Mouse (Mus musculus) small intestine, adult 2 months (tissue): ENCODE measurements at regions not wholly inside any gene's neighbourhood (a gene's known extent, or its start where the extent isn't known, plus 50 kb on each side); places are given as distances from the start of the nearest gene placed in this dataset.

Experiments
- H3K27ac ChIP-seq: fragments of 200-500 bp; 2 replicates; pipeline ENCODE4 v1.5.1; 2012; ENCODE audit warnings: low read depth, low read length, control low read depth, inconsistent platforms; ENCODE audit not compliant: insufficient read depth
- H3K27me3 ChIP-seq: fragments of 200-500 bp; 2 replicates; pipeline ENCODE4 v1.6.1; 2012; ENCODE audit warnings: mild to moderate bottlenecking, moderate library complexity, low read length, inconsistent platforms; ENCODE audit not compliant: control insufficient read depth, insufficient read depth
- H3K36me3 ChIP-seq: fragments of 200-500 bp; 2 replicates; pipeline ENCODE4 v1.6.1; 2012; ENCODE audit warnings: mild to moderate bottlenecking, low read length, control low read depth, inconsistent platforms; ENCODE audit not compliant: control insufficient read depth, insufficient read depth
- H3K4me1 ChIP-seq: fragments of 200-500 bp; 2 replicates; pipeline ENCODE4 v1.6.1; 2012; ENCODE audit warnings: low read length, inconsistent platforms, mixed read lengths; ENCODE audit not compliant: control insufficient read depth, insufficient read depth, insufficient read length
- H3K4me3 ChIP-seq: fragments of 200-500 bp; 2 replicates; pipeline ENCODE4 v1.5.1; 2012; ENCODE audit warnings: low read depth, mild to moderate bottlenecking, control low read depth, inconsistent platforms, low read length, moderate library complexity
- CTCF ChIP-seq: fragments of 200-500 bp; IDR thresholded peaks from 2 replicates; pipeline ENCODE4 v1.5.1; 2012; ENCODE audit warnings: low read depth, mild to moderate bottlenecking, control low read depth, inconsistent platforms, low read length, moderate library complexity, mixed read lengths; ENCODE audit not compliant: insufficient replicate concordance, insufficient read length; ENCODE audit errors: extremely low read depth
- POLR2A ChIP-seq: fragments of 200-500 bp; IDR thresholded peaks from 2 replicates; pipeline ENCODE4 v1.6.1; 2012; ENCODE audit warnings: low read depth, mild to moderate bottlenecking, control low read depth, inconsistent platforms, low read length, moderate library complexity
- WGBS: fragments of 180-500 bp; shearing (Covaris S2); methylation state at CpG from one replicate; pipeline ENCODE4 v1.1.7; 2018; 5-methylcytosine and 5-hydroxymethylcytosine counted together

DNA sequence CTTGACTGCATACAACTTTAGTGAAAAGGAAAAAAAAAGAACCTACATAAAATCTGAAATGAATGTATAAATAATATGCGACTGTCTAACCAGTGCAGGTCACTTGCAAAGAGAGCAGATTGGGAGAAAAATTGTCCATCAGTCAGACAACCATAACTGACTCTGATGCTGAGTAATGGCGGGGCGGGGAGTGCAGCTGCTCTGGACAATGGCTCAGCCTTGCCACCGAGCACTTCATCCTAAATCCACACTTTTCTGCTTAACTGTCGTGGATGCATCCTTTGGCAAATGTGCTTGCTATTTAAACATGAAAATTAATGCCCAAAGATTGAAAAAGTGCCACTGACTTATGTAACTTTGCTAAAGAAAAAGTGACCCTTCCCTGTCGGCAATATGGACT lies 90.0 kb upstream of the Irx5 start:
- no peaks in the 10 kb centered on the region for H3K36me3 ChIP-seq
- no peaks in the 10 kb centered on the region for H3K4me1 ChIP-seq
- 81% methylated on average over 6 of the region's 6 CpGs for whole genome bisulfite sequencing
- H3K4me3 ChIP-seq = no peak overlapping the region
- H3K27ac ChIP-seq = no peak overlapping the region
- TF ChIP-seq CTCF = no peak
- no peak for TF ChIP-seq POLR2A
- 0 out of 2 replicates have a peak, but pooled peaks cover 2% of the 10 kb centered on the region for H3K27me3 ChIP-seq

- TF ChIP-seq CTCF = no peak
- no peak for TF ChIP-seq POLR2A
- no peaks in the 10 kb centered on the region for H3K27me3 ChIP-seq
- H3K4me1 ChIP-seq = no peaks in the 10 kb centered on the region
- no peak overlapping the region for H3K4me3 ChIP-seq
- no peak overlapping the region for H3K27ac ChIP-seq
- no peaks in the 10 kb centered on the region for H3K36me3 ChIP-seq
- 76% methylated on average over 8 of the region's 8 CpGs for WGBS
Measured at GRCm38 (mm10) chr8:92260056-92260455, 97.4 kb upstream of the Irx5 start.

DNA sequence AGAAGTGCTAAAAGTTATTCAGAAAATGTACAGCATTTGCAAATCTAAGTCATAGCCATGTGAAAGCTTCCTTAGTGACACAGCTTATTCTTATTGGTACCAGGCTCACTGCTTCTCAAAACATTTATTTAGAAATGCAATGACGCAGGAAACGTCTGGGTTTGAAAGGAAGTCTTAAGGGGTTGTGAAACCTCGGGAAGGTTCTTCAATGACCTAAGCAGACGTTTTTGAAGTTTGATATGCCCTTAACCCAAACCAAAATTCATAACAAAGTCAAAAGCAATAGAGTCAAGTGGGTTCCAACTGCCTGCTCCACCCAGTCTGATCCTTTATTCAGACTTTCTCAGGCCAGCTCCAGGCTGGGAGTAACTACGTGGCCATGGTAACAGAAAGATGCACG lies 99.2 kb upstream of the Irx5 start:
- Histone ChIP-seq H3K27ac (no peak overlapping the region), H3K27me3 (no peaks in the 10 kb centered on the region), H3K4me1 (no peaks in the 10 kb centered on the region), H3K4me3 (no peak overlapping the region), H3K36me3 (no peaks in the 10 kb centered on the region)
- TF ChIP-seq CTCF (no peak), POLR2A (no peak)
- WGBS = 54% methylated on average over 6 of the region's 6 CpGs

DNA sequence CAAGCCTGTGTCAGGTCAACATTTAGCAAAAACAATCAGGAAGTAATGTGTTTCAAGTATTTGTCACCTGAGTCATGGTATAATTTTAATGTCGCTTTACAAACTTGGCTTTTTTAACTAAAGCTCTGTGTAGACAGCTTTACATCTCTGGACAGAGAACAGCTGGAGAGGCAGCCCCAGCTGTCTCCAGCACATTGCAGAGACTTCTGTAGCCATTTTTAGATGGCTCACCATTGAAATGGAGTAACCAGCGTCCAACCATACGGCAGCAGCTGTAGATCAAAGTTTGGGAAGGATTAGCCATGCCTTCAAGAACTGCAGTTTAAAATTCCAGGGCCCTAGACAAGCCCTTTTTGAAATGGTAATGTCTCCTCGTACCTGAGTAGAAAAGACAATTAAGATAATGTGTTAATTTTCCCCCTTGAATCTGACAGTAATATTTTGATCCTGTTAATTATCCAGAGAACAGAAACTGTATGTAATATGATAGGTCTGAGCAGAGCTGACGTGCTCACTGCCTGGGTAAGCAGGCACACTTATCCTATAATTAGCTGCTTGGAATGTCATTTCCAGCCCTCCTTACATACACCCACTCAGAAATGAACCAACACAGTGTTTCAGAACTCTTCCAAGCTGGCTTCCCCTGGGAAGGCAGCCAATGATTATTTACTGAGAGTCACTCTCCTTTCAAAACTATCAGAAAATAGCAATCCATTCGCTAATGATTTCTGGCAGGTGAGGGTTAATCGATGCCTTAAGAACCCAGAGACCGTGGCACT lies 104.6 kb upstream of the Irx5 start:
- WGBS = 66% methylated on average over 8 of the region's 8 CpGs
- TF ChIP-seq POLR2A = no peak
- H3K4me3 ChIP-seq = no peak overlapping the region
- no peak overlapping the region for H3K27ac ChIP-seq
- H3K4me1 ChIP-seq = no peaks in the 10 kb centered on the region
- H3K27me3 ChIP-seq = no peaks in the 10 kb centered on the region
- H3K36me3 ChIP-seq = no peaks in the 10 kb centered on the region

DNA sequence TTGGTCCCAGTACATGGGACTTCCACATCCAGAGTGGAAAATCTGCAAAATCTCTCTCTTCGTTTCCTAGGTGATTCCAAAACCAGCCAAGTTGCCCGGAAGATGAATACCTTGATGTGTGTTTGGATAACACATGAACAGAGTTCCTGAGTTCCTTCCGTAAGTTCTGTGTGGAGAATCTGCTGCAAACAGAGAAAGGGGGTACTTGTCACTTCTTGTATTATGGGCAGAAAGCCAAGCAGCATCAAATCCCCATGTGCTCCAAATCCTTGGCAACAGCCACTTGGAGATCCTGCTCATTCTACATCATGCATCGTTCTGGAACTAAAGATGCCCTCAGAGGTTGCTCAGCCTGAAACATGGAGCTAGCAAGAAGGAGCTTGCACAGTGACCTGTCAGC lies 111.1 kb upstream of the Irx5 start:
- no peak overlapping the region for H3K27ac ChIP-seq
- H3K36me3 ChIP-seq = no peaks in the 10 kb centered on the region
- TF ChIP-seq CTCF (no peak), POLR2A (no peak)
- no peaks in the 10 kb centered on the region for H3K27me3 ChIP-seq
- 81% methylated on average over 4 of the region's 4 CpGs for WGBS
- H3K4me1 ChIP-seq = no peaks in the 10 kb centered on the region
- H3K4me3 ChIP-seq = no peak overlapping the region

DNA sequence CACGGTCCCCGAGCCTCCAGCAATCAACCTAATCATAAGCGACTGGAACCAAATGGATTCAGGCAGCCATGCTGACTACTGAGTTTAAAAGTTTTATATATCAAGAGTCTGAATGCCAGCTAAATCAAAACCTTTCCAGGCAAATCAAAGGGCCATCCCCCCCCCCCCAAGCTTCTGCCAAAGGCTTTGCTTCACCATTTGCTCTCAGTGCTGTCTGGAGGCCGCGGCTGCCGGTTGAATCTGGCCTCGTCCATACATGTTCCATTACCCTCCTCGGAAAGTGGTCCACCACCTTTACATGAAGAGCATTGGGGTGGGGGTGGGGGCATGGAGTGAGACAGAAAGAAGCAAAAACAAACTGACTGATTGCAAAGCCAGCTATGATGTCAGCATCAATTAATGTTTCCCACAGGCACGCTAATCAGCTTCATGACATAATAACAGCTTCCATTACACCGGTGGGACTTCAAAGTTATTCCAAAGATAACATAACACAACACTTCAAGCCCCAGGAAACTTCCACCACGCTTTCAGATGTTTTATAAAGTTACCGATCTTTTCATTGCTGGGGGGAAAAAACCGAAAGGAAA lies 116.6 kb upstream of the Irx5 start:
- Histone ChIP-seq H3K36me3 (no peaks in the 10 kb centered on the region), H3K27ac (no peak overlapping the region), H3K4me3 (no peak overlapping the region), H3K4me1 (no peaks in the 10 kb centered on the region), H3K27me3 (no peaks in the 10 kb centered on the region)
- 76% methylated on average over 13 of the region's 13 CpGs for WGBS
- TF ChIP-seq POLR2A (no peak), CTCF (no peak)

GRCm38 (mm10) chr8:92231326-92232225 lies 125.8 kb upstream of the Irx5 start:
- no peaks in the 10 kb centered on the region for H3K36me3 ChIP-seq
- TF ChIP-seq CTCF = no peak
- TF ChIP-seq POLR2A = no peak
- no peak overlapping the region for H3K4me3 ChIP-seq
- 60% methylated on average over 23 of the region's 23 CpGs for WGBS
- H3K27me3 ChIP-seq = no peaks in the 10 kb centered on the region
- H3K4me1 ChIP-seq = no peaks in the 10 kb centered on the region
- no peak overlapping the region for H3K27ac ChIP-seq
